Mouse (Mus musculus) yolk sac, embryonic 10.5 days (tissue): Measurements from ENCODE around the gene Tpbgl.

ENCODE experiments used
- DNase-seq: peaks from one replicate; pipeline ENCODE4 v3.0.0-alpha.2; 2017; ENCODE audit warnings: low spot score

The Tpbgl gene

GRCm38 (mm10) chr7:99580247-99580646 is 46.7 kb downstream of the Tpbgl start:
- no peak for DNase-seq

DNA sequence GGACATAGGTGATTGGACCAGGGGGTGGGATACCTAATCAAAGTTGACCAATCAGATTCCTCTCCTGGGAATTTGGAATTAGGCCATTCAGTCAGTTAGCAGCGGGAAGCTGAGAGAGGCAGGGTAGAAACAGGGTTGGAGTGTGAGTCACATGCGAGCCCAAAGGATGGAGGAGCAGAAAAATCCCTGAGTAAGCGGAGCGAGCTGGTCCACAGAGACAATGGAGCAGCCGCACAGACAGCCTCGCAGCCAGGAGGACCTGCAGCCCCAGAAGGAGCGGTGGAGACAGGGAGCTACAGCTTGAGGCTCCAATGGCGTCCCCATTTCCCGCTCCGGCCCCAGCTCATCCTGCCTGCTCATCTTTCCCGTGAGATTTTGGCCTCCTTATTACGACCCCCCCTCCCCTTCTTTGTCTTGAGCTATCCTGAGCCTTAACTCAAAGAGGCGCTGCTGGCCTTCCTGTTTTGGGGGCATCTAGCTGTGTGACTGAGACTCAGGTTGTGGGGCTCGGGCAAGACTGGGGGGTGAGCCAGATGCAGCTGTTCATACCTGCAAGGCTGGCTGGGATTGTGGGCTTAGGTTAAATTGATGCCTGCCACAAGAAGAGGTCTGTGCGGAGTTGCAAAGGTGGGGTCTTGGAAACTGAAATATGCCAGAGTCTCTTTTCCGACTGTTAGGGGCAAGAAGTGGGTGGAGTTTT is 47.3 kb downstream of the Tpbgl start:
- DNase-seq: no peak

DNA sequence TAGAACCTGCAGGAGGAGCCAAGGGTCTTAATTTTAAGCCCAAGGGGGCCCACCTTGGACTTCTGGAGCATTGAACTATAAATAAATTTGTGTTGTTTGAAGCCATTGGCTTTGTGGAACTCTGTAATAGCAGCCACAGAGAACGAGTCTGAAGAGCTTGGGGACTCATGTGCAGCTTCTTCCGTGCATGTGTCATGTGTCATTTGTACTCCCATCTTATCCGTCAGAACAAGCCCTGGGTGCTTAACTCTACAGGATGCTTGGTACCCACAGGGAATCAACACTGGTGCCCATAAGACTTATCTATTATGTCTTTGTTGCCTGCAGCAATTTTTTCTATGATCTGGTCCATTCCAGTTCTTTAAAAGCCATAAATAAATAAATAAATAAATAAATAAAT is 48.7 kb downstream of the Tpbgl start:
- DNase-seq: no peak
